Mouse (Mus musculus) neural tube, embryonic 13.5 days (tissue): ENCODE data around the gene Dqx1. TPM values are rescaled to one million over a fixed set of nuclear protein-coding genes. Genes with fewer than 3 reads are reported as not detected.

ENCODE experiments used
- ATAC-seq: fragments of 200-750 bp; cut with Nextera tagmentation; 2 replicates; pipeline ENCODE4 v1.8.0; 2017; ENCODE audit warnings: low read depth, mild to moderate bottlenecking, moderate TSS enrichment, moderate library complexity
- H3K27ac ChIP-seq: fragments of 300-500 bp; sonication (generic); replicated peaks from 2 replicates; pipeline ENCODE4 v1.5.1; 2015; ENCODE audit warnings: moderate library complexity, mild to moderate bottlenecking, inconsistent platforms
- H3K27me3 ChIP-seq: fragments of 300-500 bp; sonication (generic); 2 replicates; pipeline ENCODE4 v1.6.1; 2015; ENCODE audit warnings: mild to moderate bottlenecking, inconsistent platforms
- H3K36me3 ChIP-seq: fragments of 300-500 bp; sonication (generic); 2 replicates; pipeline ENCODE4 v1.6.1; 2015; ENCODE audit warnings: mild to moderate bottlenecking, inconsistent platforms
- H3K4me1 ChIP-seq: fragments of 300-500 bp; sonication (generic); replicated peaks from 2 replicates; pipeline ENCODE4 v1.6.1; 2015; ENCODE audit warnings: inconsistent platforms
- H3K4me2 ChIP-seq: fragments of 300-500 bp; sonication (generic); 2 replicates; pipeline ENCODE4 v1.6.1; 2015; ENCODE audit warnings: inconsistent platforms, mild to moderate bottlenecking, moderate library complexity
- H3K4me3 ChIP-seq: fragments of 300-500 bp; sonication (generic); 2 replicates; pipeline ENCODE4 v1.5.1; 2015; ENCODE audit warnings: mild to moderate bottlenecking, inconsistent platforms
- H3K9ac ChIP-seq: fragments of 300-500 bp; sonication (generic); 2 replicates; pipeline ENCODE4 v1.6.1; 2015; ENCODE audit warnings: moderate library complexity, mild to moderate bottlenecking, inconsistent platforms
- H3K9me3 ChIP-seq: fragments of 300-500 bp; sonication (generic); 2 replicates; pipeline ENCODE4 v1.6.1; 2016; ENCODE audit warnings: inconsistent platforms
- WGBS: fragments of 180-500 bp; shearing (Covaris S2); methylation state at CpG from one replicate; pipeline ENCODE4 v1.1.7; 2015; 5-methylcytosine and 5-hydroxymethylcytosine counted together
- polyA plus RNA-seq: library from polyadenylated mRNA; unstranded; fragments of >200 nt; fragmentation: Nextera tagmentation; extraction: Ambion mirVana; gene quantifications from 2 replicates; pipeline ENCODE4 v1.2.1, GENCODE M21; 2015

Dqx1 gene
- polyA plus RNA-seq, 1 experiment from 2014 or later, result 1.0 TPM

DNA sequence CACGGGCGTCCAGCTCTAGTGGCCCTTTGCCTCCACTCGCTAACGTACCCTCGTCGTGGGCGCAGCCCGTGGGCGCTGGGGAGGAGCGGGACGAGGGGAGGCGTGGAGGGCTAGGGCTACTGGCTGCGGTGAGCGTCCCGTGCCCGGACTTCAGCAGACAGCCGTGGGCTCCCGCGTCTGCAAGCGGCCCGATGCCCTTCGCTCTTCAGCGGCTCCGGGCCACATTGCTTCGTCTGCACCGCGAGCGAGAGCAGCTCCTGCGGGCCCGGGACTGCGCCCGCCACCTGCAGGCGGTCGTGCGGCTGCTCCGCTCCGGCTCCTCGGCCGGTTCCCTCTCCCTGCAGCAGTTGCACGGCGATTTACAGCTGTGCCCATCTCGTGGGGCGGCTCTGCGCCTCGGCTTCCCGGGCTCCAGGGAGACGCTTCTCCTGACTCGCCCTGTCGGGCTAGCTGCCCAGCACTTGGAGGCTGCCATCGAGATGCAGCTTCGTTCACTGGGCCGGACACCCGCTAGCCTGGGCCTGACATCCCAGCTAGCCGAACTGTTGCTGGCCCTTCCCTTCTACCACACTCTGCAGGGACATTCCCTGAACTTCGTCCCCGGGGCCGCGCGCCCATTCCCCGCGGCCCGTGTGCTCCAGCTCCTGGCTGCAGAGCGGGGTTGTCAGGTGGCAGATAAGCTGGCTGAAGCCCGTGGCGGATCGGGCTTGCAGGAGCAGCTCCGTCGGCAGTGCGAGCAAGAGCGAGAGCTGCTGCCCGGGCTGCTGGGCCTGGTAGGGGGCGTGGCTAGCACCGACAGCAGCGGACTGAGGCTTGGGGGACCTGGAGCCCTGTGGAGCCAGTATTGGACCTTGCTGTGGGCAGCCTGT, 44.3 kb downstream of the Dqx1 start:
- H3K9ac ChIP-seq, result peak overlapping the region; percentile 91
- H3K36me3 ChIP-seq, result peaks cover 6% of the 10 kb centered on the region; the same call in 1 of the 2 replicates
- 0 out of 2 replicates have a peak, but pooled peaks cover 11% of the 10 kb centered on the region for H3K27me3 ChIP-seq
- H3K4me2 ChIP-seq, result peak overlapping the region; percentile 99
- H3K4me3 ChIP-seq, result peak overlapping the region; percentile 79
- under 1% methylated on average over 74 of the region's 74 CpGs for WGBS
- ATAC-seq, result peak; percentile 87
- H3K4me1 ChIP-seq, result peaks cover 24% of the 10 kb centered on the region
- H3K27ac ChIP-seq, result peak overlapping the region; percentile 92
- no peaks in the 10 kb centered on the region for H3K9me3 ChIP-seq

DNA sequence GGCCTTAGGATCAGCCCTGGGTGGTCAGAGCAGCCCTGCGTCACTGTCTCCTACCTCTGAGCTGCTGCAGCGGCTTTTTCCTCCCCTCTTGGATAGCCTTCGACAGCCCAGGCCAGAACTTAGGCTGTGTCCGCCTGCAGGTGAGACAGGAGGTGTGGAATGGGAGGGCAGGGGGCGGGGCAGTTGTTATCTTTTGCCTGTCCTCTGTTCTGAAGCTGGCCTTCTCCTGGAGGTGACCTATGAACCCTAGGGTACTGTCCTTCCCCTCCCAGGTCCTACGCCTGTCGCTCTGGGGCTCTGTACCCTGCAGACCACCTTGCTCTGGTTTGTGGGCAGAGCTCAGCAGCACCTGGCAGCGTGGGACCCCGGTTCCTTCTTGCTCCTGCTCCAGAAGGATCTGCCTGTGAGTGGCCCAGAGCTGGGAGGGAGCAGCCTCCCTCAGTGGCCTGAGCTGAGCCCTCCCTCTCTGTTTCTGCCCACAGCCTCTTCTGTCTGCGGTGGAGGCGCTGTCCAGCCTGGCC, 45.5 kb downstream of the Dqx1 start:
- H3K27ac ChIP-seq, result no peak overlapping the region
- ATAC-seq, result no peak
- H3K9me3 ChIP-seq, result no peaks in the 10 kb centered on the region
- 50% methylated on average over 11 of the region's 11 CpGs for WGBS
- H3K36me3 ChIP-seq, result peaks cover 11% of the 10 kb centered on the region; the same call in 1 of the 2 replicates
- H3K4me2 ChIP-seq, result peak overlapping the region; percentile 99
- H3K4me1 ChIP-seq, result peaks cover 30% of the 10 kb centered on the region
- H3K4me3 ChIP-seq, result peak overlapping the region; percentile 79
- peak overlapping the region; percentile 91 for H3K9ac ChIP-seq
- H3K27me3 ChIP-seq, result 0 out of 2 replicates have a peak, but pooled peaks cover 11% of the 10 kb centered on the region

DNA sequence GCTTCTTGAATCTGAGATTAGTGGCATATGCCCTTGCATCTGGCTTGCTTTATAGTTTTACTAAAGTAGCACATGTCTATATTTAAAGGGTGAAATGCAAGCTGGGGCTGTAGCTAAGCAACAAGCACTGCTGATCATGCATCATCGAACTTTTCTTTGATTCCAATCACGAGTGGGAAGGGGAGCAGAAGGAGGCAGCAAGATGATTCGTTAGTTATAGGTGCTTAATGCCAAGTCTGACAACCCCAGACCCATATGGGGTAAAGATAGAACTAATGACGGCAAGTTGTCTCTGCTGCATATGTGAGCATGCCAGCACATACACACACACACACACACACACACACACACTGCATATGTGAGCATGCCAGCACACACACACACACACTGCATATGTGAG, 46.5 kb downstream of the Dqx1 start:
- Histone ChIP-seq H3K27me3 (0 out of 2 replicates have a peak, but pooled peaks cover 7% of the 10 kb centered on the region), H3K36me3 (peaks cover 11% of the 10 kb centered on the region; the same call in 1 of the 2 replicates), H3K4me1 (peaks cover 35% of the 10 kb centered on the region), H3K4me3 (no peak overlapping the region), H3K9me3 (no peaks in the 10 kb centered on the region), H3K27ac (no peak overlapping the region), H3K4me2 (no peak overlapping the region), H3K9ac (no peak overlapping the region)
- 74% methylated on average over 4 of the region's 4 CpGs for WGBS
- ATAC-seq, result no peak

DNA sequence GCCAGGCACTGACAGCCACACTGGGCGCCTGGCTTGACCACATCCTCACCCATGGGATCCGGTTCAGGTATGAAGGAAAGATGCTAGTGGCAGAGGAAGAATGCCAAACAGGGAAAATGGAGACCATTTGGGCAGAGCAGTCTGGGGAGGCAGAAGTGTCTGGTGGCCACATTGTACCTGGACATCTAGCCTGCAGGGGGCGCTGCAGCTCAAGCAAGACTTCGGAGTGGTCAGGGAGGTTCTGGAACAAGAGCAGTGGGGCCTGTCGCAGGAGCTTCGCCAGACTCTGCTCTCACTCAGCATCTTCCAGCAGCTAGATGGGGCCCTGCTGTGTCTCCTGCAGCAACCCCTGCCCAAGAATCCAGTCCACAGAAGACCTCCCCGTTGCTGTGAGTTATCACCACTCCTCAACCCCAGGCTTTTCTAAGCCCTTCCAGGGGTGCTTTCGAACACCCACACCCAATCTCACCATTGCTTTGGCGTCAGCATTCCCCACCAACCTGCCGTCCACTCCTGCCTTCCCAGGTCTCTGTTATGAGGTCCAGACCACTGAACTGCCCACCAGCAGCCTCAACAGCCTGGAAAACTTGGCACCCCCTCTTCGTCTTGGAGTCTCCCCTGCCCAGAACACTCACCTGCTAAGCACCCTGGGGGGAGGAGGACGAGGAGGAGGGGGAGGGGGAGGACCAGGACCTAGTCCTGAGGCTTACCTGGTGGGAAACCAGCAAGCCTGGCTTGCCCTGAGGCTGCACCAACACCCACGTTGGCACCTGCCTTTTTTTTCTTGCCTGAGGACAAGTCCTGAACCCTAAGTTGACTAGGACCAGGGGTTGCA, 50.1 kb downstream of the Dqx1 start:
- Histone ChIP-seq H3K9ac (peak overlapping the region; percentile 91), H3K27me3 (no peaks in the 10 kb centered on the region), H3K4me1 (peaks cover 34% of the 10 kb centered on the region), H3K4me2 (peak overlapping the region; percentile 93), H3K27ac (no peak overlapping the region), H3K4me3 (peak overlapping the region; percentile 90), H3K9me3 (no peaks in the 10 kb centered on the region), H3K36me3 (peaks cover 19% of the 10 kb centered on the region)
- ATAC-seq, result peak; percentile 15; the same call in 1 of the 2 replicates
- 40% methylated on average over 13 of the region's 13 CpGs for WGBS

DNA sequence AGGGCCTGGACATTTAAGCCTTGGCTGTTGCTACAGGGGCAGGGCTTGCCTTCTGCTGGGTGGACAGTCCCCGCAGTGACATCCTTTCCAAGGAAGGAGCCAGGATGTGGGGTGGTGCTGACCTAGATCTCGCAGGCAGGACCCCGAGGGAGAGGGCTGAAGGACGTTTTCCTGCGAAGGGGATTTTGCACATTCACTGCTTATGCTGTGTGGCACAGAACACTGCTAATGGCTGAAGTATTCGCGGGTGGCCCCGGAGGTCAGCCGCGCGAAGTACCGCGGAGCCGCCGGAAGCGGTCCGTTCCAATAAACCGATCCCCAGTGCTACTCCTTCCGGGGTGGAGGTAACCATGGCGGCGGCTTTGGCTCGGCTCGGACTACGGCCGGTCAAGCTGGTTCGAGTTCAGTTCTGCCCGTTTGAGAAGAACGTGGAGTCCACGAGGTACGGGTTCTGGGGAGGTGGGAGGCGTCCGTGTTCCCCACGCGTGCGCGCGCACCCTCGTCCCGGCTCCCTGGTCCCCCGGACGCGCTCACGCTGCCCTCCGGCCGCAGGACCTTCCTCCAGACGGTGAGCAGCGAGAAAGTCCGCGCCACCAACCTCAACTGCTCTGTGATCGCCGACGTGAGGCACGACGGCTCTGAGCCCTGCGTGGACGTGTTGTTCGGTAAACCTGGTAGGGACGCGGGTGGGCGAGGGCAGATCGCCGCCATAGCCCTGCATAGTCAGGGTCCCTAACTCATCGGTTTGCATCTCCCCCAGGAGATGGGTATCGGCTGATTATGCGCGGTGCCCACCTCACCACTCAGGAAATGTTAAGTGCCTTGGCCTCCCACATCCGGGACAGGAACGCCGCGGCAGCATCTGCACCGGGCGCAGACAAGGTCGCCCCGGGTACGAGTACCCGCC, 51.4 kb downstream of the Dqx1 start, which contains the start of gene Mrpl53:
TSS of gene Mrpl53 (plus strand) at position 279 of the 907 bp plus-strand sequence.
- Histone ChIP-seq H3K4me1 (peaks cover 25% of the 10 kb centered on the region), H3K4me3 (peak within 1 kb of the TSS; percentile 90), H3K27ac (peak within 1 kb of the TSS; percentile 88), H3K9me3 (no peaks in the 10 kb centered on the region), H3K27me3 (no peaks in the 10 kb centered on the region), H3K4me2 (peak within 1 kb of the TSS; percentile 93), H3K36me3 (peaks cover 19% of the 10 kb centered on the region), H3K9ac (peak within 1 kb of the TSS; percentile 91)
- under 1% methylated on average over 76 of the region's 76 CpGs for WGBS
- ATAC-seq, result peak; percentile 85

DNA sequence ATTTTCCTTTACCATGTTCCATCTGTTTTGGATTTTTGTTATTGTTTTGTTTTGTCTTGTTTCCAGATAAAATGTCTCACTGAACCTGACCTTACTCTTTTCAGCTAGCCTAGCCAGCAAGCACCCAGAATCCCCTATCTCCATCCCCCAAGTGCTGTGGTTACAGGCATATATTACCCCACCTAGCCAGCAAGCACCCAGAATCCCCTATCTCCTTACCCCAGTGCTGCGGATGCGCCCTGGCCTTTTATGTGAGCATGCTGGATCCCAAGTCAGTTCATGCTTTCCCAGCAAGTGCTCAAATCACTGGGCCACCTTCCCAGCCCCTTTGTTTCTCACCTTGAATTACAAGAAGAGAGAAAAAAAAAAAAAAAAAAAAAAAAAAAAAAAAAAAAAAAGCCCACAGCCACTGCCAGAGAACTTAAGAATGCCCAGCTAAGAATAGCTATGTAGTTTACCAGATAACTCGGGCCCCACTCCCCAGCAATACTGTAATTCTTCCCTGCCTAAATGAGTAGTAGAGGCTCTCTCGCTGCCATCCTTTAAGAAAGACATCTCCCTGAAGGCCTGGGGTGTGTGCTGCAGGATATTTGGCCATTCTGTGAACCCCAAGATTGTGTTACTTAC, 54.0 kb downstream of the Dqx1 start:
- H3K9me3 ChIP-seq, result no peaks in the 10 kb centered on the region
- H3K9ac ChIP-seq, result no peak overlapping the region
- no peak overlapping the region for H3K27ac ChIP-seq
- no peak overlapping the region for H3K4me3 ChIP-seq
- no peak overlapping the region for H3K4me2 ChIP-seq
- peaks cover 43% of the 10 kb centered on the region for H3K4me1 ChIP-seq
- 90% methylated on average over 4 of the region's 4 CpGs for WGBS
- H3K36me3 ChIP-seq, result peaks cover 13% of the 10 kb centered on the region
- no peaks in the 10 kb centered on the region for H3K27me3 ChIP-seq
- no peak for ATAC-seq

DNA sequence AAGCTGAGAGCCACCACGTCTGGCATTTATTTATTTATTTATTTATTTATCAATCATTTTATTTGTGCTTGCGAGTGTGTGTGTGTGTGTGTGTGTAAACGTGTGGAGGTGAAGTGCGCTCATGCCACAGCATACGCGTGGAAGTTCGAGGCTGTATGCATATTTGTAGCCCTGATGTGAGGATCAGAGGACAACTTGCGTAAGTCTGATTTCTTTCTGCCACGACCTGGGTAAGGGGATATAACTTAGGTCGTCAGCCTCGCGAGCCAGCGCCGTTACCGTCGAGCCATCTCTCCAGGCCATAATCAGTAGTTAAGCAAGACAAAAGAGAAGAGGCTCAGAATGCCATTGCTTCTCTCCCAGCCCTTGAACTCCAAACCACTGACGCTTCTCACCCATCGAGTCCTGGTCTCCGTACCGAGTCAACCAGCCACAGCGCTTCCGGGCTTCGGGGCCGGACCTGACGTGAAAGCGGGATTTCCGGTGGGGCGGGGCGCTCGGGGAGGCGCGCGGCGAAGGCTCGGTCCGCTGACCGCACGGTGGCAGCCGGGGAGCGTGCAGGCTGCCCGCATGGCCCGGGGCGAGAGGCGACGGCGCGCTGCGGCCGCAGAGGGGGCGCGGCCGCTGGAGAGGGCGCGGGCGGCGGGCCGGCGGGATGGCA, 57.5 kb downstream of the Dqx1 start, which contains the start of gene Mogs:
TSS of gene Mogs (plus strand) at position 486 of the 661 bp plus-strand sequence.
- H3K4me3 ChIP-seq, result peak within 1 kb of the TSS; percentile 83
- no peaks in the 10 kb centered on the region for H3K9me3 ChIP-seq
- peak; percentile 86 for ATAC-seq
- peak within 1 kb of the TSS; percentile 99 for H3K4me2 ChIP-seq
- peak within 1 kb of the TSS; percentile 82 for H3K27ac ChIP-seq
- peak within 1 kb of the TSS; percentile 91 for H3K9ac ChIP-seq
- no peaks in the 10 kb centered on the region for H3K27me3 ChIP-seq
- peaks cover 57% of the 10 kb centered on the region for H3K4me1 ChIP-seq
- H3K36me3 ChIP-seq, result peaks cover 41% of the 10 kb centered on the region
- 1% methylated on average over 53 of the region's 58 CpGs for WGBS

DNA sequence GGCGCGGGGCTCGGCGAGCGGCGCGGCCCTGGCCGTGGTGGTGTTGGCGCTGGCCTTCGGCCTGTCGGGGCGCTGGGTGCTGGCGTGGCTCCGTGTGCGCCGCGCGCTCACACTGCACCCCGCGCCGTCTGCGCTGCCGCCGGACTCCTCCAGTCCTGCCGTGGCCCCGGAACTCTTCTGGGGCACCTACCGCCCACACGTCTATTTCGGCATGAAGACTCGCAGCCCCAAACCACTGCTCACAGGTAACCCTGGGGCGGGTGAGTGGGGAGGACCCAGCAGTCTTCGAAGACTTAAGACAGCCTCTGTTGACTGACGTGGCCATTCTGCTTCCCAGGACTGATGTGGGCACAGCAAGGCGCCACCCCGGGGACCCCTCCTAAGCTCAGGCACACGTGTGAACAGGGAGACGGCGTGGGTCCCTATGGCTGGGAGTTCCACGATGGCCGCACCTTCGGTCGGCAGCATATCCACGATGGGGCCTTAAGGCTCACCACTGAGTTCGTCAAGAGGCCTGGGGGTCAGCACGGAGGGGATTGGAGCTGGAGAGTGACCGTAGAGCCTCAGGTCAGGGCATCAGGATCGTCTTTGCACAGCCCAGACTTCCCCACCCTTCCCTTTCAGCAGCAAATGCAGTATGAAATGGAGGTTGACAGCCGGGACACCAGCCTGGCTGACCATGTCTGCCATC, 58.2 kb downstream of the Dqx1 start:
- Histone ChIP-seq H3K27me3 (no peaks in the 10 kb centered on the region), H3K4me3 (peak overlapping the region; percentile 83), H3K4me2 (peak overlapping the region; percentile 99), H3K36me3 (peaks cover 41% of the 10 kb centered on the region), H3K9me3 (no peaks in the 10 kb centered on the region), H3K4me1 (peaks cover 59% of the 10 kb centered on the region), H3K27ac (peak overlapping the region; percentile 82), H3K9ac (peak overlapping the region; percentile 91)
- ATAC-seq, result peak; percentile 45
- WGBS, result 3% methylated on average over 32 of the region's 48 CpGs

DNA sequence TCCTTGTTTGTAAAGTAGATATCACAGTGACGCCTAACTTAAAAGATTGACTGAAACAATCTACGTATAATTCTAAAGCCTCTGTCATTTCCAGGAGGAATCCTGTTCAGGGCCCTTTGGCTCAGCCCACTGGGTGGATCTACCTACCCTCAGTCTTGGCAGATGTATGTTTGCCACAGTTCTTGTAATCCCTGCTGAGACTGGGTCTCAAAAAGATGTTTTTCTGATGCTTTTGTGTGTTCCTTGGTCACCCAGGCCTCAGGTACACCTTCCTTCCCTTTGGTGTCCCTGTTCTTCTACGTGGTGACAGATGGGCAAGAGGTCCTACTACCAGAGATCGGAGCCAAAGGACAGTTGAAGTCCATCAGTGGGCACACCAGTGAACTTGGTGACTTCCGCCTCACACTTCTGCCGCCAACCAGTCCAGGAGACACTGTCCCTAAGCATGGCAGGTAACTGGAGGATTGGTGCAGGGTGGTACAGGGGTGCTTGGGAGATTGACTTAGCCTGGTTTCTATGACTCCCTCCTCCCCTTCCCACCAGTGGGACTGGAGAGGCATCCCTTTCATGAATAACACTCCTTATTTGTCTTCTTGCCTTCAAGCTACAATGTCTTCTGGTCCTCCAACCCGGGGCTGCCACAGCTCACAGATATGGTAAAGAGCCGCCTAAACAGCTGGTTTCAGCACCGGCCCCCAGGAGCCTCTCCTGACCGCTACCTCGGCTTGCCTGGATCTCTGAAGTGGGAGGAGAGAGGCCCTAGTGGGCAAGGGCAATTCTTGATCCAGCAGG, 58.9 kb downstream of the Dqx1 start:
- peak overlapping the region; percentile 82; the same call in 1 of the 2 replicates for H3K27ac ChIP-seq
- 79% methylated on average over 11 of the region's 11 CpGs for WGBS
- H3K9ac ChIP-seq, result peak overlapping the region; percentile 91
- H3K4me3 ChIP-seq, result peak overlapping the region; percentile 83
- no peaks in the 10 kb centered on the region for H3K9me3 ChIP-seq
- peak overlapping the region; percentile 99 for H3K4me2 ChIP-seq
- H3K27me3 ChIP-seq, result no peaks in the 10 kb centered on the region
- ATAC-seq, result no peak
- H3K4me1 ChIP-seq, result peaks cover 60% of the 10 kb centered on the region
- H3K36me3 ChIP-seq, result peaks cover 33% of the 10 kb centered on the region
